Mouse (Mus musculus): ENCODE results near the gene Uck2. TPM values are rescaled to one million over a fixed set of nuclear protein-coding genes. Genes with fewer than 3 reads are reported as not detected.

Uck2 gene
- 10 to 100 TPM; 57.8 to 76.8 TPM for total RNA-seq (2021)
- long read RNA-seq, experiment 1, full-length matches to known transcripts = 20 of 30 reads
- long read RNA-seq, experiment 1, partial matches to known transcripts = 0 of 30 reads
- long read RNA-seq, experiment 1, other reads (novel, unspliced or antisense) = 10 of 30 reads
- long read RNA-seq, experiment 2, full-length matches to known transcripts = 15 of 32 reads
- long read RNA-seq, experiment 2, partial matches to known transcripts = 15 of 32 reads
- long read RNA-seq, experiment 2, other reads (novel, unspliced or antisense) = 2 of 32 reads

DNA sequence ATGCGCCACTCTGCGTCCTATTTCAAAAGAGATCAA lies at the start of gene Uck2:
Gene Uck2, minus strand, starts transcription at position 1 of the 36 bp plus-strand sequence.
- no peak for DNase-seq (ENCODE audit: low spot score in 2 of 2)

DNA sequence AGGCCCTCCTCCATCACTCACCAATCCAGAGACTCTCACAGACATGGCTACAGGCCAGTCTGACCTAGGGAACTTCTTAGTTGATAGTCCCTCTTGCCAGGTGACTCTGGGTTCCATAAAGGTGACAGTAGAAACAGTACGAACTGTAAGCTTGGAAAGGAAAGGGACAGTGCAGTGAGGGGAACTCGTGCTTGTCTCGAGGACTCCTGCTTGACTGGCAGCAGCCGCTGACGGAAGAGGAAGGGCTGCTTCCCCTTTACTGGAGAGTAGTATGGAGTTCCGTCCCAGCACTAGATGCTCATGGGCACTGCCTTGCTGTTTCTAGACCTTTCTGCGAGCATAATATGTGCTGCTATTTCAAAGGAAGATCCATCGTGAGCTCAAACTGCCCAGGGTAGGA lies 46.0 kb upstream of the Uck2 start:
- DNase-seq (ENCODE audit: low spot score in 2 of 2) = no peak

DNA sequence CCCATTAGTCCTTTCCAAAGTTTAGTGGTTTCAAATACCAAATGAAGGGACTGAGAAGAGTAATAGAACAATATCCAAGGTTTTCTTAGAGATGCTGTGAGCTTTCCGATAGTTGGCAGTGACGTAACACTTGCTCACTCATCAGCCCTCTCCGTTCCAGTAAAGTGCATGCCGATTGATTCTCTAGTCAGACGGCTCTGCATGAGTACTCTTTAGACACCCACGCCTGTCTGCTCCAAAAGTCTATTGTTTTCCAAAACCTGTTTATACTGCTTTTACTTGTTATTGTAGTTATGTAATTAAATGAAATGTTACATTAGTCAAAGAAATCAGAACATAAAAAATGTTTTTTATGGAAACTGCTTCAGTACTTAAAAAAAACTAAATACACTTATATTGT lies 43.7 kb upstream of the Uck2 start:
- no peak for DNase-seq (ENCODE audit: low spot score in 2 of 2)

DNA sequence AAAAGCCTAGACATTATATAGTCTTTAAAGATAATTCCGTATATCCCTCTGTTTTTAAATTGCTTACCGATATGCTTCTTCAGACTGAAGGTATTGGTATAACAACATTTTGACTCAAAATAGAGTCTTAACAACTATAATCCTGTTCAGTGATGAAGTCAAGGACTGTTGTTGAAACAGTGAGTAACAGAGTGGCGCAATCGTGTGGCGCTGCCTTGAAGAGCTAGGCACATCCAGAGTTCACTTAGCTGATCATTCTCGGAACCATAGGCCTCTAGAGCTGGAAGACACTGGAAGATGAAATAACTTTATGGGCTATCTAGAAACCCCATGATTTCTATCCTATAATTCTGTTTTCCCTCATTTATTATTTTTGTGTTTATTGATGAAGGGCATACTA lies 36.6 kb upstream of the Uck2 start:
- DNase-seq (ENCODE audit: low spot score in 2 of 2) = no peak

DNA sequence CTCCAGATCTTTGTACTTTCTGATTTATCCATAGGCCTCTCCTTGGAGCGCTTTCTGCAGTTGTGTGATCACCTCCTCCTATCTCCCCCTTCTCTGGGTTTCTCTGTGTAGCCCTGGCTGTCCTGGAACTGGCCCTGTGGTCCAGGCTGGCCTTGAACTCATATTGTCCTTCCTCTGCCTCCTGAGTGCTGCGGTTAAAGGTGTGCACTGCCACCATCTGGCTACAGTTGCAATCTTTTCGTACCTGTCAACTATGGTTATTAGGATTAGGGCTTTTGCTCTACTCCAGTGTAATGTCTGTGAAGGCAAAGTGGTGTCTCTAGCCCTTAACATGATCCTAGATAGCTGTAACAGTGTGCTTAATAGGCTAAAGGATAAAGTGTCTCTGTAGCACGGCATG lies 28.1 kb upstream of the Uck2 start:
- DNase-seq (ENCODE audit: low spot score in 2 of 2) = no peak

DNA sequence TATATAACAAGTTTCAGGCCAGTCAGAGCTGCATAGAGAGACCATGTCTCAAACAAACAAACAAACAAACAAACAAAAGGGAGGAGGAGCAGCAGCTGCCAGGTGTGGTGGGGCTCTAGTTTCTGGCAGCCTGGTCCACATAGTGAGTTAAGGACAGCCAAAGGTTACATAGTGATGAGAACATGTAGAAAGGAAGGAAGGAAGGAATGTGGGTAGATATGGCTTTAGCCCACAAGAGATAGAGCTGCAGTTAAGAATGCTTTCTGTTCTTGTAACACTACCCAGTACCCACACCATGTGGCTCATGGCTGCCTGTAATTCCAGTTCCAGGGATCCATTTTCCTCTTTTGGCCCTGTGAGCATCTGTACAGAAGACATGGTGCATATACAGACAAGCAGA lies 27.2 kb upstream of the Uck2 start:
- no peak for DNase-seq (ENCODE audit: low spot score in 2 of 2)

DNA sequence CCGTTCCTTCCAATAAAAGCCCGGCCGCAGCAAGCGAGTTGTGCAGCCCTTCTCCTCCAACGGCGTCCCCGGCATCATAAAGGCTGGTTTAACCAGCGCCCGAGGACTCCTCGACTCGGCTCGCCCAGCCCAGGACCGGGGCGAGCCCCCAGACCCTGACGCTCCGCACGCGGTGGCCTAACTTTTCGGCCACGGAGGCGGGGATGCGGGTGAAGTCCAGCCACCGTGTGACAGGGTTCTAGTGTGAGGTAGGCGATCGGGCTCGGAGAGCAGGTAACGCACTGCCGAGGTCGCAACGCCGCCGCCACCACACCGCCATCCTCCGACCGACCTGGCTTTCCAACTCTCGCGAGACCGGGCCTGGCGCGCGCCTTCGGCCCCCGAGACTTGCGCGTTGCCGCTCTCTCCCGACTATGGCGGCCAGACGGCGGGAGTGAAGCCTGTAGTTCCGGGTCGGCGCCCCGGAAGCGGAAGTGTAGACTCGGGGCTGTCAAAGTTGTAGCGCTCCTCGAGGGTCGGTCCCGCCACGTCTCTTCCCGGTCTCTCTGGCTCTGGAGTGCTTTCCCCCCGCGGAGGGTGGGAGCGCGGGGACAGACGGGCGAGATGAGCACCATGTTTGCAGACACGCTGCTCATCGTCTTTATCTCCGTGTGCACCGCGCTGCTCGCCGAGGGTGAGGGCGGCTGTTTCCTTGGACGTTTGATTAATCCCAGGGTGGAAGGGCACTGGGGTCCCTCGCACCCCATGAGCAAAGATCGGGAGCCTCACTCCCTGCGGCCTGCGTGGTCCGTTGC lies 23.3 kb upstream of the Uck2 start, which contains the start of gene Tmco1:
Gene Tmco1, plus strand, starts transcription at position 118 of the 794 bp plus-strand sequence.
- DNase-seq (ENCODE audit: low spot score in 2 of 2) = peak; percentile 96 to 97

DNA sequence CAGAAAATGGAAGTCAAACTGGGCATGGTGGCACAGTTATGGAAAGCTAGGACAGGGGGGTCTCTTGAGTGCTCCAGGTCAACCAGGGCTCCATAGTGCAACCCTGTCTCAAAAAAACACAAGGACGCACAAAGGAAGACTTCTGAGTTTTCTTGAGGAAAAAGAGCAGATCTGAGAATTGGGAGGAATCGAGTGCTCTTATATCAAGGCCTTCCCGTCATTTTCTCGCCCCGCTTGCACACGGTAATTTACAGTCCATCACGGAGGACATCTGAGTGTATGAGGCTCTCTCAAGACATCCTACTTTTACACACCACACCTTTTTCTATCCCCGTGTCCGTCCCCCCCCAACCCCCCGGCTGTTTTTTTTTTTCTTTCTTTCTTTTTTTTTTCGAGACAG lies 22.6 kb upstream of the Uck2 start:
- DNase-seq (ENCODE audit: low spot score in 2 of 2) = no peak

DNA sequence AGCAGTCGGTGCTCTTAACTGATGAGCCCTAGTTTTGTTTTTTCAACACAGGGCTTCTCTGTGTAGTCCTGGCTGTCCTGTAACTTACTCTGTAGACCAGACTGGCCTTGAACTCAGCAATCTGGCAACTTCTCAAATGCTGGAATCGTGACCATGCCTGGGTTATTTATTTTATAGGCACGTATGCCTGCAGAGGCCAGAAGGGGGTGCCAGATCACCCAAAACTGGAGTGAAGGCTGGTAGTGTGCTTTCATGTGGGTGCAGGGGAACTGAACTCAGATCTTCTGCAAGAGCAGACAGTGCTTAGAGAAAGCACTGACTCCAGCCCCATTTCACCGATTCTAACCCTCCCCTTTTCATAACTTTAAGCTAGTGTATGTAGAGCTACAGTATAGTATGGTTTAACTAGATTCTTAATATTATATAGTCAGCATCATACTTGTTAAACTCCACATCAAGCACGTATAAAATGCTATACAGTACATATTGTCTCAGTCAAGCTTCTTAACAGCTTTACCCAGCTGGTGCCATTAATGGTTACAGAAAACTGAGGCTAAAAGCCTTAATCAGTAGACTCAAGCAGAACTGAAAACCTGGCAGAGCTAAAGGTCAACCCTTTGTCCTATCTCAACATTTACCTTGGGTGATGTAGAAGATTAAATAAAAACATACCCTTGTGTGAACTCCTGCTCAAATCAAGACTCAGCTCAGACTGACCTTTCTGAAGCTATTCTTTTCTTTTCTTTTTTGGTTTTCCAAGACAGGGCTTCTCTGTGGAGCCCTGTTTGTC lies 21.5 kb upstream of the Uck2 start:
- DNase-seq (ENCODE audit: low spot score in 2 of 2) = peak; percentile 59 to 71

DNA sequence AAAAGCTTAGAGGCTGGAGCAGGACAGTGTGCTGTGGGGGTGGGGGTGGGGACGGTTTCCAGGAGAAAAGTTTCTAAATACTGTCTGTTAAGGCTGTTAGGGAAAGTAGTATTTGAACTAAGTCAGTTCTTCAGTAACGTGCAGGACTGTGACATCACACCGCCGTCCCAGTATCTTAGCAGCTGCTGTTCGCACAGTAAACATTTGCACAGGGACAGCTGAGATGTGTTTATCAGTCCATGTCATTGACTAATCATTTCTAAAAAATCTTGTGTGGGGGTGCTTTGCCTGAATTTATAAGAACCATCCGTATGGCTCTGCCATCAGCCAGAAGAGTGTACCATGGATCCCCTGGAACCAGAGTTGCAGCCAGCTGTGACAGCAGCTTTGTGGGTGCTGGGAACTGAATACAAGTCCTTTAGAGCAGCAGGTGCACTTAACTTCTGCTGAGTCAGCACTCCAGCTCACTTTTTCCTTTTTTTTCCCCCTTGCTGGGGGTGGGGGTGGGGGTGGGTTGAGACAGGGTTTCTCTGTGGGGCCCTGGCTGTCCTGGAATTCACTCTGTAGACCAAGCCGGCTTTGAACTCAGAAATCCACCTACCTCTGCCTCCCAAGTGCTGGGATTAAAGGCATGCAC lies 20.5 kb upstream of the Uck2 start:
- no peak for DNase-seq (ENCODE audit: low spot score in 2 of 2)

DNA sequence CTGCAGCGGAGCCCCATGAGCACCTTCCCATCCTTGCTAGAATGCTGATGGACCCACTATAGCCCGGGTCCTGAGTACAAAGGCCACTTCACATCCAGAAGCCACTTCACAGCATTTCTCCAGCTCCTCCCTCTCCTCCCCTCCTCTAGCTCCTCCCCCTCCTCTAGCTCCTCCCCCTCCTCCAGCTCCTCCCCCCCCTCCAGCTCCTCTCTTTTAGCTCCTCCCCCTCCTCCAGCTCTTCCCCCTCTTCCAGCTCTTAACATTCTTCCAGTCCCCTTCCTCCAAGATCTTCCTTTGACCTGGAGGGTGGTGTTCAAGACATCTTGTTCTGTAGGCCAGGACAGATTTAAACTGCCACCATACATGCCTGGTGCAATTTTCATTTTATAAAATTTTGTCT lies 15.0 kb upstream of the Uck2 start:
- no peak for DNase-seq (ENCODE audit: low spot score in 2 of 2)

DNA sequence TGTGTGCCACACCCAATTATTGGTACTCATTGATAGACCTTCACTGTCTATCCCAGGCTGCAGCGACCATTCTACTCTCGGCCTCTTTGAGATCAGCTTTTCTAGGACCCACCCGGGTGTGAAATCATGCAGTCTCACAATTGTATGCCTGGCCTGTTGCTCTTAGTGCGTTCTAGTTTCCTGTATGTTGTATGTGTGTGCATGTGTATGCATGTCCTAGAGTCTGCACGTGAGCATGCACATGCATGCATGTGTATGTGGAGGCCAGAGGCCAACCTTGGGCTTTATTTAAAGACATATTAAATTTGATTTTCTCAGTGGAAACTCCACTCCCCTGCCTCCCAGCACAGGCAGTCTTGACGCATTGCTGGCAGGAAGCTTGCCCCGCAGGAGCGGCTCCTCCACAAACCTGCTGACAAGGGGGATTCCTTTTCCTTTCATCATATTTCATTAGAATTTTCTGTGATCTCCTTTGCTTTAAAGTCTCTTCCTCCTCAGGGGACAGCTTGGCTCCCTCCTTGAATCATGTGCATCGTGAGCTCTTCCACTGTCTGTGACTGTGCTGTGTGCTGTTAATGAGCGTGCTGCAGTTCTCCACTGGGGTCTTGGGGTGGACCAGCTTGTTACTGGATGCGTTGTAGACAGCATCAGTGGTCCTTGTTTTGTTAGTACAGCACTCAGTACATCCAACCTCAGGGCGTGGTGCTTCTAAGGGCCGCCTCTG lies 10.7 kb upstream of the Uck2 start:
- no peak for DNase-seq (ENCODE audit: low spot score in 2 of 2)

DNA sequence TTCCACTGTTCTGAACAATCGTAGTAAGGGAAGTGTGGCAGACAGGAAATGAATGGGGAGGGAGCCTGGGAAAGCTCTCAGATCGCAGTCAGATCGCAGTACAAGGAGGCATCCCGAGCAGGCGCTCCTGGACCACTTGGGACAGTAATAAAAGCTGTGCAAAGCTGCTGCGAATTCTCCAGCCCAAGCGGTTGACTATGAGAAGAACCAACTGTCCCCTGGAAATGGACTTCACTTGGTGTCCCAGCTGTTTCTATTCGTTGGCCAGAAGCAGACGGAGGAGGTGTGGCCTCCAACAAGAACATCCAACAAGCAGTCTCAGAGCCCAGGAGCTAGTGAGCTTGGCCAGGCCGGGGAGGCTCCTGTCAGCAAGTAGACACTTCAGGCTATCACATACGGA lies 7.3 kb upstream of the Uck2 start:
- DNase-seq (ENCODE audit: low spot score in 2 of 2) = no peak

DNA sequence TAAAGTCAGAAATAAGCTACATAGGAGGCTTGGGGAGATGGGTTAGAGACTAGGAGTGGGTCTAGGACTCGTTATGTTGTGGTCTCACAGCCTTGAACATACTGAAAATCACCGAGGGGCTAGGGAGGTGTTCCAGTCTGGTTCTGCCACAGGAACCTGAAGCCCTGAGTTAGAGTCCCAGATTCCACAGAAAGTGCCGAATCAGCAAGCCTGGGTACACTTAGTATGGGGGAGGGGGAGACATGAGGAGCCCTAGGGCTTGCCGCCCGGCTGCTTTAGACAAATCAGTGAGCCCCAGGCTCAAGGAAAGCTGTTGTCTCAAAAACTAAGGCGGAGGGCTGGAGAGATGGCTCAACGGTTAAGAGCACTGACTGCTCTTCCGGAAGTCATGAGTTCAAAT lies 6.5 kb upstream of the Uck2 start:
- DNase-seq (ENCODE audit: low spot score in 2 of 2) = no peak

DNA sequence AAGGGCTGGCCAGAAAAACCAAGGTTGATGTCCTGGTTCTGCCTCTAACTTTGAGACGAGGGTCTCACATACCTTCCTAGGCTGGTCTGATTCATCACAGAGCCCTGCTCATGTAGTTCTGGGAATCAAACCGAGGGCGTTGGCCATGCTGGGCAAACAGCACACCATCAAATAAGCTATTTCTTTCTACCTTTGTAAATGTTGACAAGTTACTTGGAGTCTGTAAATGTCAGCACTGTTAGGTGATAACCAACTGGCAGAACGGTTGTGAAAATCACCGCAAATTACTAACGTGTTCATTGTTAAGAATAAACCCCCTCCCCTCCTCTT lies 5.1 kb upstream of the Uck2 start:
- DNase-seq (ENCODE audit: low spot score in 2 of 2) = no peak

DNA sequence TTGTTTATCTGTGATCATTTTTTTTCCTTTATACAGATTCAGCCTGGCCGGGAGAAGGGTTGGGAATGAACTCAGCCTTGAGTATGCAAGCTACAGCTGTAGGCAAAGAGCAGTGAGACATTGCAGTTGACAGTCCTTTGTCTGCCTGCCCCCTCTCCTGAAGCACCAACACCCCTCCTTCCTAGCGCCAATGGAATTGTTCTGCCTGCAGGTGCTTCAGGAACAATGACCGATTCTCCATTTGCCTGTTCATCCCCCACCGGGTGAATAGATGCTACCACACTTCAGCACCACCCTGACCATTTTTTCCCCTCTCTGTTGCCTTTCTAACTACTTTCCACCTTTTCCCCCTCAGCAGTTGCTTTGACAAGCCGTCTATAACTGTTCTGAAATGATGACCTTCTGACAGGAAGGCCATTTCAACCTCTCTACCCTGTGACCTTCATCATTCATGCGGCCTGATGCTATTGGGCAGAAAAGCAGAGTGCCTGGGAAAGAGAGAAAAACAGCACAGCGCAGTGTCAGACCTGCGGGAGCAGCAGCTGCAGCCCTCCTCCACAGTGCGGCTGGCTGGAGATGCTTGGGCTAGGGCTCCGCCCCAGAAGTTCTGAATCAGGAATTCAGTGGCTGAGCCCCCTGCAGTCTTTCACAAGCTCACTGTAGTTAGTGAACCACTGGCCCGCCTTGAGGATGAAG lies 4.6 kb upstream of the Uck2 start:
- DNase-seq (ENCODE audit: low spot score in 2 of 2) = no peak

DNA sequence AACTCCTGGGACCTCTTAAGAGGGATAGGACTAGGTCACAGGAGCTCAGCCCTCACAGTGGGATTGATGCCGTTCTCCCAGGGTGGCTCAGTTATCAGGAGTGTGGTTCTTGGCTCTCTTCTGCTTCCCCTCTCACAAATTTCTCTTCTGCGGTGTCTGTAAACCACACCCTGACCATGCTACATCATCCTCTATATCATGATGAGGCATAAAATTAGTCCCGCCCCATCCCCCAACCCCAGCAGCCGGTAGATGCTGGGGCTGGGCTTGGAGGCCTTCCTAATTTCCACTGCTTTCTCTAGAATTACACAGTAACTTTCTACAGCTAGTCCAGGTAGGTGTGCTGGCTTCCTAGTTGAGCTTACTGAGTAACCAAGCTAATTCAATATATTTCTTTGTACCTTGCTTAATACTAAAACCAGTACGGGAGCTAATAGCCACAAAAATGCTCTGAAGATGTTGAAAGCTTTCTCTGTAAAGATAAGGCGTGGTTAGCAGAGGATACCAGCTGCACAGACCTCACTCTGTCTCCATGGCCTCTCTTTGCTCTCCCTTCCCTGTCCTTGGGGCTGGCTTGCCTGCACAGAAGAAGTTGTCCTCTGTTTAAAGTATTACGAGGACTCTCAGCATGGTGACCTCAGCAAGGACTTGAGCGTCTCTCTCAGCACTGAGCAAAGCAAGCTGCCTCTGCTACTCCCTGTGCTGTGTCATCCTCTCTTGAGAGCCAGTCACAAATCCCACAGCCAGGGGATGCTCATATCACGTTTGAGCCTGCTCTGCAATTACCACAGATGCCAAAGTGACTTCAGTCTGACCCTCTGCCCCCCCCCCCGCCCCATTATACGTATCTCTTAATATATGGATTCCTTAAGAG lies 3.8 kb upstream of the Uck2 start:
- no peak for DNase-seq (ENCODE audit: low spot score in 2 of 2)

DNA sequence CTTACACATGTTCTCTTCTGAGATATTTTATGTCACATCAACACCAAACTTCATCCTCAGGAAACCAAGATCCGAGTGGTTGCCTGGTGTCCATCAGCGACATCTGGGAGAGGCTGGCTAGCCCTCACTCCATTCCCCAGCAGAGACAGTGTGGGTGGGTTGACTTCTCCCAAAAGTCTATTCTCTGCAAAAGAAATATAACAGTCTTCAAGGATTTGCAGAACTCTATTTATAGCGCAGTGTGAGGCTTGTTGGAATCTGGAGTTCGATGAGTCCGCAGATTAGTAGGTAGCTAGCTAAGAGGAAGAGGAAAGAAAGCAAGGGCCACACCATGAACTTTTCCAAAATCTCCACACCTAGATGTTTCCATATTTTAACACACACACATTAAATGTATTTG lies 2.0 kb upstream of the Uck2 start:
- DNase-seq (ENCODE audit: low spot score in 2 of 2) = no peak

DNA sequence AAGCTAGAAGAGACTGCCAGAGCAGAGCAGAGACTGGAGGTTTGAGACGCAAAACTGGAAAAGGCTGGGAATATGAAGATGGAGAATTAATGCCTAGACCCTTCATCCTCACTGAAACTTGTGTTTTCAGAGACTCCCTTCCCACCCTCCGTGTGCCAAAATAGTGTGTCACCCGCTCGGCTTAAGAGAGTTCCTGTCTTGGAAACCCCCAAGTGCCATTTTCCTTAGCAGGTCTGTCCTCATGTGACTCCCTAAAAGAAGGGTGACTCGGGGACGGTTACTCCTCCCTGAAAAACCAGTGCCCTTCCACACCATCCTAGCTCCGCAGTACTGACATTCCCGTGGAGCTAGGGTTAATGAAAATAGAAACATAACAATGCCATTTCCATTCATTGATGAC lies 236 bp upstream of the Uck2 start:
- no peak for DNase-seq (ENCODE audit: low spot score in 2 of 2)

DNA sequence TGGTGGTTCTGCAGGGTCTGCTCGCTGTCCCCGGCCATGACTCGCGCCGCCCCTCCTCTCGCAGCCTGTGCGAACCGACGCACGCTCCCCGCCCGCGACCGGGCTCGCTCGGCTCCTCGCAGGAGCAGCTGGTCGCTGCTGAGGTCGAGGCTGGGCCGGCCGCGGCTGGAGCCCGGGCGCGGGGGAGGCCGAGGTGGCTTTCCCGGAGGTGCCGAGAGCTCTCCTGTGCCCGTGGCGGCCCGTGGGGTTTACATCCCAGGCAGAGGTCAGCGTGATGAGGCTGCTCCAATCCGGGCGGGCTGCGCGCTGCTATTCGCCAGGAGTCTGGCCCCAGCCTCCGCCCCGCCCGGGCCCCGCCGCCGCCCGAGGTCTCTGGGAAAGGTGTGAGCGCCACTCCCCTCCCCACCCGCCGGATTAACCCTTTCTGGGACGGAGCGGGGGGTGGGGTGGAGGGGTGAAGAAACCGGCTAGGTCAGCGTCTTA lies 242 bp downstream of the Uck2 start:
- DNase-seq (ENCODE audit: low spot score in 2 of 2) = peak; percentile 84 to 90

All from adrenal gland, adult 18-20 months (tissue).